Mouse (Mus musculus) midbrain, embryonic 11.5 days (tissue): ENCODE measurements around the gene Dusp8. TPM values are rescaled to one million over a fixed set of nuclear protein-coding genes. Genes with fewer than 3 reads are reported as not detected.

Experiments
- ATAC-seq: fragments of 200-750 bp; cut with Nextera tagmentation; 2 replicates; pipeline ENCODE4 v1.8.0; 2017; ENCODE audit warnings: moderate TSS enrichment, moderate library complexity; ENCODE audit not compliant: low FRiP score
- DNase-seq: peaks from one replicate; pipeline ENCODE4 v3.0.0; 2015; ENCODE audit warnings: low spot score; ENCODE audit errors: missing footprints
- H3K27ac ChIP-seq: fragments of 300-500 bp; sonication (generic); 2 replicates; pipeline ENCODE4 v1.5.1; 2014; ENCODE audit warnings: low read depth, low read length
- H3K27me3 ChIP-seq: fragments of 300-500 bp; sonication (generic); 2 replicates; pipeline ENCODE4 v1.6.1; 2014; ENCODE audit warnings: mild to moderate bottlenecking, low read length, moderate library complexity, mixed read lengths; ENCODE audit not compliant: control insufficient read depth, insufficient read depth
- H3K36me3 ChIP-seq: fragments of 300-500 bp; sonication (generic); 2 replicates; pipeline ENCODE4 v1.6.1; 2014; ENCODE audit warnings: mild to moderate bottlenecking, low read length, moderate library complexity, mixed read lengths; ENCODE audit not compliant: control insufficient read depth, insufficient read depth
- H3K4me1 ChIP-seq: fragments of 300-500 bp; sonication (generic); 2 replicates; pipeline ENCODE4 v1.6.1; 2014; ENCODE audit warnings: low read length; ENCODE audit not compliant: control insufficient read depth, insufficient read depth
- H3K4me2 ChIP-seq: fragments of 300-500 bp; sonication (generic); 2 replicates; pipeline ENCODE4 v1.6.1; 2014; ENCODE audit warnings: mild to moderate bottlenecking, moderate library complexity
- H3K4me3 ChIP-seq: fragments of 300-500 bp; sonication (generic); 2 replicates; pipeline ENCODE4 v1.5.1; 2014; ENCODE audit warnings: low read depth, low read length
- H3K9ac ChIP-seq: fragments of 300-500 bp; sonication (generic); 2 replicates; pipeline ENCODE4 v1.6.1; 2014; ENCODE audit warnings: low read length
- H3K9me3 ChIP-seq: fragments of 300-500 bp; sonication (generic); 2 replicates; pipeline ENCODE4 v1.6.1; 2016; ENCODE audit warnings: low read length; ENCODE audit not compliant: control insufficient read depth
- WGBS: fragments of 180-500 bp; shearing (Covaris S2); extraction: QIAGEN DNeasy Blood & Tissue Kit; methylation state at CpG from one replicate; pipeline ENCODE4 v1.1.7; 2014; 5-methylcytosine and 5-hydroxymethylcytosine counted together
- polyA plus RNA-seq: library from polyadenylated mRNA; unstranded; fragments of >200 nt; fragmentation: Nextera tagmentation; extraction: Ambion mirVana; gene quantifications from 2 replicates; pipeline ENCODE4 v1.2.1, GENCODE M21; 2014

Dusp8 gene
- polyA plus RNA-seq, 1 experiment from 2014 or later, result 15.7 TPM

- no peak for ATAC-seq
- no peak overlapping the region for H3K4me3 ChIP-seq
- no peak overlapping the region for H3K4me2 ChIP-seq
- DNase-seq, result no peak
- peaks cover 2% of the 10 kb centered on the region; the same call in 1 of the 2 replicates for H3K4me1 ChIP-seq
- H3K36me3 ChIP-seq, result peaks cover 6% of the 10 kb centered on the region
- H3K27me3 ChIP-seq, result peaks cover 29% of the 10 kb centered on the region
- WGBS, result 54% methylated on average over 2 of the region's 2 CpGs
- H3K27ac ChIP-seq, result no peak overlapping the region
- no peaks in the 10 kb centered on the region for H3K9me3 ChIP-seq
- H3K9ac ChIP-seq, result no peak overlapping the region
Measured at GRCm38 (mm10) chr7:142080876-142081275, 14.8 kb downstream of the Dusp8 start.

DNA sequence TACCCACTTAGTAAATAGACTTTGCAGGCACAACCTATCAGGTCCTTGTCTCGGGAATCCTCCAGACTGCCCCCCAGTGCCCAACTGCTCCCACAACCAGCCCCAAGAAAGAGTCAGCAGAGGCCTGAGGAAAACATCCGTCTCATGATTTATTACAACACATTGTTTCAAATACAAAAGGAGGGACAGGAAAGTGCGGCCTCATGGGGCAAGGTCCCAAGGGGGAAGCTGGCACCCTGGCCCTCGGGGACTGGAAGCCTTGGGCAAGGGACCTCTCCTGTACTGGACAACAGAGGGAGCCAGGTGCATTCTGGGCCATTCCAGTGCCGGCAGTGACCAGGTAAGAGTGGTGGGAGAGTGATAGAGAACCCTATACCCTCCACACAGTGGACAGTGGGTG is 16.3 kb downstream of the Dusp8 start:
- no peak overlapping the region for H3K4me3 ChIP-seq
- peaks cover 24% of the 10 kb centered on the region for H3K27me3 ChIP-seq
- ATAC-seq (no peak), DNase-seq (no peak)
- no peaks in the 10 kb centered on the region for H3K9me3 ChIP-seq
- no peak overlapping the region for H3K27ac ChIP-seq
- peaks cover 6% of the 10 kb centered on the region for H3K36me3 ChIP-seq
- H3K9ac ChIP-seq, result no peak overlapping the region
- peaks cover 2% of the 10 kb centered on the region; the same call in 1 of the 2 replicates for H3K4me1 ChIP-seq
- 65% methylated on average over 5 of the region's 5 CpGs for WGBS
- H3K4me2 ChIP-seq, result no peak overlapping the region

DNA sequence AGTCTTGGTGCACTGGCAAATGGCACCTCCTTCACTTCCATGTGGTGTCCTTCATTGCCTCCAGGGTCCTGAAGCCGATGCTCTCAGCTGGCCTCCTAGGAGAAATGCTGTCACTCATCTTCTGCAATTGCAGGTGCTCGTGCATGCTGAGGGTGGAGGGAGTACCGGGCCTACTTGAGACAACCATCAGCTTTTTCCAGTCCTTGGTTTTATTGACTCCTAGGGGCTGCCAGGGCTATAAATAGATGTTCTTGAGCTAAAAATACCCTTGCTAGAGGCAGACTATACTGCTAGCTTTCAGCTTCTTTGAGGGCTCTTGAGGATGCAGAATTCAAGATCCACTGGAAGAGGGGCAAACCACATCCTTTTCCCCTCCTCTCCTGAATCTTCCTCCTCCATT is 18.5 kb downstream of the Dusp8 start:
- Histone ChIP-seq H3K4me3 (no peak overlapping the region), H3K4me1 (0 out of 2 replicates have a peak, but pooled peaks cover 2% of the 10 kb centered on the region), H3K9me3 (no peaks in the 10 kb centered on the region), H3K27ac (no peak overlapping the region), H3K36me3 (peaks cover 2% of the 10 kb centered on the region; the same call in 1 of the 2 replicates), H3K27me3 (peaks cover 4% of the 10 kb centered on the region), H3K9ac (no peak overlapping the region), H3K4me2 (no peak overlapping the region)
- ATAC-seq (no peak), DNase-seq (no peak)
- 90% methylated on average over 3 of the region's 3 CpGs for WGBS

- Histone ChIP-seq H3K9ac (no peak overlapping the region), H3K36me3 (no peaks in the 10 kb centered on the region), H3K27me3 (no peaks in the 10 kb centered on the region; the same call in 1 of the 2 replicates), H3K9me3 (no peaks in the 10 kb centered on the region), H3K4me3 (no peak overlapping the region), H3K27ac (no peak overlapping the region), H3K4me1 (peaks cover 3% of the 10 kb centered on the region; the same call in 1 of the 2 replicates), H3K4me2 (no peak overlapping the region)
- DNase-seq, result no peak
- ATAC-seq, result no peak
- WGBS, result 78% methylated on average over 8 of the region's 8 CpGs
Measured at GRCm38 (mm10) chr7:142074146-142074886, 21.3 kb downstream of the Dusp8 start.

- Histone ChIP-seq H3K9ac (no peak overlapping the region), H3K9me3 (no peaks in the 10 kb centered on the region), H3K36me3 (no peaks in the 10 kb centered on the region), H3K4me1 (peaks cover 3% of the 10 kb centered on the region; the same call in 1 of the 2 replicates), H3K4me2 (no peak overlapping the region), H3K27ac (no peak overlapping the region), H3K27me3 (no peaks in the 10 kb centered on the region; the same call in 1 of the 2 replicates), H3K4me3 (no peak overlapping the region)
- ATAC-seq (no peak), DNase-seq (no peak)
Measured at GRCm38 (mm10) chr7:142071717-142072116, 23.9 kb downstream of the Dusp8 start.

- peak; percentile 62; the same call in 1 of the 2 replicates for ATAC-seq
- Histone ChIP-seq H3K4me2 (peak overlapping the region; percentile 23), H3K9me3 (no peaks in the 10 kb centered on the region), H3K4me3 (no peak overlapping the region), H3K4me1 (peaks cover 3% of the 10 kb centered on the region; the same call in 1 of the 2 replicates), H3K9ac (0 out of 2 replicates have a peak overlapping the region, but pooled peaks have one; percentile 9), H3K27me3 (no peaks in the 10 kb centered on the region; the same call in 1 of the 2 replicates), H3K27ac (no peak overlapping the region), H3K36me3 (no peaks in the 10 kb centered on the region)
- DNase-seq, result no peak
- WGBS, result 11% methylated on average over 10 of the region's 10 CpGs
Measured at GRCm38 (mm10) chr7:142071212-142071578, 24.4 kb downstream of the Dusp8 start.

DNA sequence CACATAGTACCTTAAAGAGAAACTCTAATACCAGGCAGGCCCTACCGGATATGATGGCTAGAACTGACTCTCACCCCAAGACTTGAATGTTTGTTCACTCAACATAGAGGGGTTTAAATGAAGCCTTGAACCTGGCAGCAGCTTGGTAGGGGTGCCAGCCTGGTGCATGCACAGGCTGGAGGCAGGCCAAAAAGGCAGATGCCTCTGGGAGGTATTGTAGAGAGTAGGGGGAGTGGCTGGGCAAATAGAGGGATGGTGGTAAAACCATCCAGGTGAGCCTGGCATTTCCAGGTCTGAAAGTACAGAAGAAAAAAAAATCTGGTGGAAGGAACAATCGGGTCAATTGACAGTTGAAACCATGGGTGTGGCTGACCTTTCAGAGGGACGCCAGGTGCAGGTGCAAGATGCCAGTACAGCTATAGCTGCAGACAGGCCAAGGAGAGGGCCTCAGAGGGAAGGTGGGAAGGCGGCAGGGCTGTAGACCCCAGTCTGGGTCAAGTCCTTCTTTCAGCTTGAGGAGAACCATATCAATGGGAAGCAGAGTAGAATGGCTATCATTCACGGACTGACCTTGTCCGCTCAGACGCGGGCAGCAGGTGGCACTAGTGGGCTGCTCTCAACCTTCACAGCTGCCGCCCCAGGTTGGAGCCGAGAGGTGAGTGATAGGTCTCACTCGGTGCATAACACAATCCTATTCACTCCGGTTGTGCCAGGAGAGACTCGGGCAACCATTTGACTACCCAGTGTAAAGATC is 25.0 kb downstream of the Dusp8 start:
- Histone ChIP-seq H3K36me3 (no peaks in the 10 kb centered on the region), H3K9me3 (no peaks in the 10 kb centered on the region), H3K4me2 (peak overlapping the region; percentile 23), H3K9ac (0 out of 2 replicates have a peak overlapping the region, but pooled peaks have one; percentile 9), H3K27me3 (no peaks in the 10 kb centered on the region; the same call in 1 of the 2 replicates), H3K4me3 (no peak overlapping the region), H3K4me1 (peaks cover 3% of the 10 kb centered on the region; the same call in 1 of the 2 replicates), H3K27ac (no peak overlapping the region)
- WGBS, result 15% methylated on average over 13 of the region's 13 CpGs
- ATAC-seq (peak; percentile 76), DNase-seq (peak; percentile 96)

DNA sequence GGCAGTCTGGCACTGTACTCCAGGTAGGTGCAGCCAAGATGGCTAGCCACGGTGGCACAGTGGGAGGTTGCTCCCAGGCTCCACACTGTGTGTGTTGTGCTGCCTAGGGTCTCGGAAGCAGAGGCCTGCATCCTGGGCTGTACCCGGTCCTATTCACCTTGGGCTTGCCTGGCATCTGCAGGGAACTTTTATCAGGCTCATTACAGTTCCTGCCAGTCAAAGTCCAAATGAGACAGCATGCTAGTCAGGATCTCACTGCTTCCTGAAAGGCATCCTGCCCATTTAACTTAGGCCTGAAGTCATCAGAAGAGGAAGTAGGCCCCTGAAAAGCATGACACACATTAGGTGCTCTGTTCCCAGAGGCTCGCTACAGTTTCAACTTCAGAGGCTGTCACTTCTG is 27.2 kb downstream of the Dusp8 start:
- ATAC-seq, result no peak

More for the DNA sequence above, 27.2 kb downstream of the Dusp8 start:
- Histone ChIP-seq H3K9ac (no peak overlapping the region), H3K27ac (no peak overlapping the region), H3K4me1 (peaks cover 3% of the 10 kb centered on the region; the same call in 1 of the 2 replicates), H3K4me2 (no peak overlapping the region), H3K9me3 (no peaks in the 10 kb centered on the region), H3K27me3 (no peaks in the 10 kb centered on the region), H3K4me3 (no peak overlapping the region), H3K36me3 (no peaks in the 10 kb centered on the region)
- 76% methylated on average over 4 of the region's 4 CpGs for WGBS
- no peak for DNase-seq
